Mouse (Mus musculus) cortical plate, adult 2 months (tissue): ENCODE measurements around the gene Zdhhc11.
"Not testable (repeated sequence)": the region's sequence is repeated elsewhere in the genome, so short reads cannot be mapped to it uniquely, and the experiment has no call there.

Source experiments
- CTCF ChIP-seq: fragments of 200-500 bp; IDR thresholded peaks from 2 replicates; pipeline ENCODE4 v1.5.1; 2011; ENCODE audit warnings: mild to moderate bottlenecking, control low read depth, low read length; ENCODE audit not compliant: insufficient read depth; ENCODE audit errors: extremely low read depth
- POLR2A ChIP-seq: fragments of 200-500 bp; IDR thresholded peaks from 2 replicates; pipeline ENCODE4 v1.6.1; 2011; ENCODE audit warnings: mild to moderate bottlenecking, low read length, control low read depth; ENCODE audit not compliant: insufficient read depth; ENCODE audit errors: extremely low read depth

GRCm38 (mm10) chr13:74006881-74007280 is 43.2 kb downstream of the Zdhhc11 start:
- TF ChIP-seq CTCF, POLR2A: not testable (repeated sequence)
